Mouse (Mus musculus) liver, embryonic 11.5 days (tissue): Measurements from ENCODE around the gene Slc25a25. TPM values are rescaled to one million over a fixed set of nuclear protein-coding genes. Genes with fewer than 3 reads are reported as not detected.

Experiments
- ATAC-seq: fragments of 200-750 bp; cut with Nextera tagmentation; replicated peaks from 2 replicates; pipeline ENCODE4 v1.8.0; 2017; ENCODE audit warnings: moderate number of reproducible peaks, mild to moderate bottlenecking, moderate TSS enrichment, moderate library complexity; ENCODE audit not compliant: low FRiP score
- DNase-seq: peaks from one replicate; pipeline ENCODE4 v3.0.0-alpha.2; 2017; ENCODE audit warnings: low spot score
- H3K27ac ChIP-seq: fragments of 300-500 bp; sonication (generic); 2 replicates; pipeline ENCODE4 v1.5.1; 2014; ENCODE audit warnings: mild to moderate bottlenecking, low read depth, low read length, control low read depth
- H3K27me3 ChIP-seq: fragments of 300-500 bp; sonication (generic); replicated peaks from 2 replicates; pipeline ENCODE4 v1.6.1; 2014; ENCODE audit warnings: low read length, mixed read lengths; ENCODE audit not compliant: control insufficient read depth, insufficient read depth
- H3K36me3 ChIP-seq: fragments of 300-500 bp; sonication (generic); 2 replicates; pipeline ENCODE4 v1.6.1; 2014; ENCODE audit warnings: mild to moderate bottlenecking, low read length, moderate library complexity, mixed read lengths; ENCODE audit not compliant: control insufficient read depth, insufficient read depth
- H3K4me1 ChIP-seq: fragments of 300-500 bp; sonication (generic); replicated peaks from 2 replicates; pipeline ENCODE4 v1.6.1; 2014; ENCODE audit warnings: low read length, mixed read lengths; ENCODE audit not compliant: control insufficient read depth, insufficient read depth
- H3K4me2 ChIP-seq: fragments of 300-500 bp; sonication (generic); 2 replicates; pipeline ENCODE4 v1.6.1; 2014; ENCODE audit warnings: mild to moderate bottlenecking, control low read depth, moderate library complexity
- H3K4me3 ChIP-seq: fragments of 300-500 bp; sonication (generic); 2 replicates; pipeline ENCODE4 v1.5.1; 2014; ENCODE audit warnings: low read depth, low read length, control low read depth
- H3K9ac ChIP-seq: fragments of 300-500 bp; sonication (generic); 2 replicates; pipeline ENCODE4 v1.6.1; 2014; ENCODE audit warnings: low read depth, low read length, control low read depth
- H3K9me3 ChIP-seq: fragments of 300-500 bp; sonication (generic); 2 replicates; pipeline ENCODE4 v1.6.1; 2016; ENCODE audit warnings: low read length, inconsistent platforms, mixed read lengths; ENCODE audit not compliant: control insufficient read depth
- WGBS: fragments of 180-500 bp; shearing (Covaris S2); extraction: QIAGEN DNeasy Blood & Tissue Kit; methylation state at CpG from one replicate; pipeline ENCODE4 v1.1.7; 2014; 5-methylcytosine and 5-hydroxymethylcytosine counted together
- polyA plus RNA-seq: library from polyadenylated mRNA; unstranded; fragments of >200 nt; fragmentation: Nextera tagmentation; extraction: Ambion mirVana; gene quantifications from 2 replicates; pipeline ENCODE4 v1.2.1, GENCODE M21; 2014

Gene Slc25a25
- polyA plus RNA-seq, 1 experiment from 2014 or later = 10.4 TPM

GRCm38 (mm10) chr2:32420066-32420608 lies 31.1 kb downstream of the Slc25a25 start:
- 88% methylated on average over 12 of the region's 12 CpGs for WGBS
- H3K9ac ChIP-seq = no peak overlapping the region
- H3K9me3 ChIP-seq = no peaks in the 10 kb centered on the region
- no peak overlapping the region for H3K4me2 ChIP-seq
- DNase-seq (no peak), ATAC-seq (no peak)
- no peak overlapping the region for H3K27ac ChIP-seq
- H3K27me3 ChIP-seq = no peaks in the 10 kb centered on the region
- peaks cover 30% of the 10 kb centered on the region for H3K36me3 ChIP-seq
- H3K4me3 ChIP-seq = no peak overlapping the region
- peaks cover 35% of the 10 kb centered on the region for H3K4me1 ChIP-seq

GRCm38 (mm10) chr2:32419359-32419758 lies 31.9 kb downstream of the Slc25a25 start:
- H3K27me3 ChIP-seq = no peaks in the 10 kb centered on the region
- no peak overlapping the region for H3K4me3 ChIP-seq
- H3K9ac ChIP-seq = no peak overlapping the region
- whole genome bisulfite sequencing = 90% methylated on average over 3 of the region's 3 CpGs
- H3K27ac ChIP-seq = no peak overlapping the region
- no peak for DNase-seq
- no peaks in the 10 kb centered on the region for H3K9me3 ChIP-seq
- ATAC-seq = no peak
- H3K4me2 ChIP-seq = no peak overlapping the region
- peaks cover 31% of the 10 kb centered on the region for H3K36me3 ChIP-seq
- H3K4me1 ChIP-seq = peaks cover 27% of the 10 kb centered on the region

GRCm38 (mm10) chr2:32418430-32419151 lies 32.7 kb downstream of the Slc25a25 start:
- no peaks in the 10 kb centered on the region for H3K9me3 ChIP-seq
- H3K4me2 ChIP-seq = no peak overlapping the region
- no peak overlapping the region for H3K27ac ChIP-seq
- peaks cover 34% of the 10 kb centered on the region for H3K36me3 ChIP-seq
- DNase-seq (no peak), ATAC-seq (no peak)
- 76% methylated on average over 12 of the region's 12 CpGs for WGBS
- no peak overlapping the region for H3K4me3 ChIP-seq
- H3K27me3 ChIP-seq = no peaks in the 10 kb centered on the region
- H3K9ac ChIP-seq = no peak overlapping the region
- peaks cover 21% of the 10 kb centered on the region for H3K4me1 ChIP-seq

GRCm38 (mm10) chr2:32417486-32417885 lies 33.8 kb downstream of the Slc25a25 start:
- no peak overlapping the region for H3K27ac ChIP-seq
- H3K4me3 ChIP-seq = no peak overlapping the region
- DNase-seq (no peak), ATAC-seq (no peak)
- no peak overlapping the region for H3K4me2 ChIP-seq
- no peaks in the 10 kb centered on the region for H3K9me3 ChIP-seq
- no peaks in the 10 kb centered on the region for H3K27me3 ChIP-seq
- peaks cover 34% of the 10 kb centered on the region for H3K36me3 ChIP-seq
- 80% methylated on average over 8 of the region's 8 CpGs for WGBS
- no peak overlapping the region for H3K9ac ChIP-seq
- H3K4me1 ChIP-seq = peaks cover 10% of the 10 kb centered on the region

DNA sequence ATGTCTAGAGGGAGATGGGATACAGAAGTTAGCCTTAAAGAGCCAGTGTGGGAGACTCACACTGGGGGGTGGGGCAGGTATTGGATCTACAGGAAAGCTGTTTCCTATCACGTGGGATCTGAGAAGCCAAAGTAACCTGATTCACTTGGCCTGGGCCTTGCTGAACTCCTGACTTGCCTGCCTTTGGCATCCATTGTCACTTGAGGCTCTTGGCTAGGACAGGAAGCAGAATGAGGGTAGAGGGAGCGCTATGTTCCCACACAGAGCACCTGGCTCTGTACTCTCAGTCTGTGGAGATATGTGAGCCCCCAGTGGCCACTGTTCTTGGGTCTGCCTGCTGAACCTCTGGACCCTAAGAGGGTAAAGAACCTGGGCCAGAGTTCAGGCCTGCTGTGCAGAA lies 34.7 kb downstream of the Slc25a25 start:
- Histone ChIP-seq H3K4me1 (peaks cover 4% of the 10 kb centered on the region; the same call in 1 of the 2 replicates), H3K27me3 (no peaks in the 10 kb centered on the region), H3K9ac (no peak overlapping the region), H3K27ac (no peak overlapping the region), H3K9me3 (no peaks in the 10 kb centered on the region), H3K4me2 (no peak overlapping the region), H3K4me3 (no peak overlapping the region), H3K36me3 (peaks cover 34% of the 10 kb centered on the region)
- DNase-seq = no peak
- ATAC-seq = no peak
- WGBS = 87% methylated on average over 2 of the region's 2 CpGs

GRCm38 (mm10) chr2:32415801-32416200 lies 35.4 kb downstream of the Slc25a25 start:
- no peak for ATAC-seq
- H3K27me3 ChIP-seq = no peaks in the 10 kb centered on the region
- H3K27ac ChIP-seq = no peak overlapping the region
- H3K4me2 ChIP-seq = no peak overlapping the region
- peaks cover 34% of the 10 kb centered on the region for H3K36me3 ChIP-seq
- no peak overlapping the region for H3K9ac ChIP-seq
- H3K9me3 ChIP-seq = no peaks in the 10 kb centered on the region
- no peak overlapping the region for H3K4me3 ChIP-seq
- 92% methylated on average over 12 of the region's 12 CpGs for WGBS
- DNase-seq = no peak
- peaks cover 4% of the 10 kb centered on the region; the same call in 1 of the 2 replicates for H3K4me1 ChIP-seq

- ATAC-seq (no peak), DNase-seq (no peak)
- Histone ChIP-seq H3K27ac (no peak overlapping the region), H3K4me3 (no peak overlapping the region), H3K27me3 (no peaks in the 10 kb centered on the region), H3K4me2 (no peak overlapping the region), H3K4me1 (no peaks in the 10 kb centered on the region; the same call in 1 of the 2 replicates), H3K9ac (no peak overlapping the region), H3K9me3 (no peaks in the 10 kb centered on the region), H3K36me3 (peaks cover 27% of the 10 kb centered on the region)
- WGBS = 66% methylated on average over 5 of the region's 5 CpGs
Observed at GRCm38 (mm10) chr2:32413936-32414335, 37.3 kb downstream of the Slc25a25 start.

- no peak overlapping the region for H3K4me2 ChIP-seq
- H3K9me3 ChIP-seq = no peaks in the 10 kb centered on the region
- ATAC-seq (no peak), DNase-seq (no peak)
- no peaks in the 10 kb centered on the region; the same call in 1 of the 2 replicates for H3K4me1 ChIP-seq
- WGBS = 77% methylated on average over 6 of the region's 6 CpGs
- H3K27me3 ChIP-seq = no peaks in the 10 kb centered on the region
- no peak overlapping the region for H3K9ac ChIP-seq
- peaks cover 24% of the 10 kb centered on the region for H3K36me3 ChIP-seq
- no peak overlapping the region; the same call in none of the 2 replicates for H3K27ac ChIP-seq
- no peak overlapping the region for H3K4me3 ChIP-seq
Observed at GRCm38 (mm10) chr2:32412742-32413531, 38.3 kb downstream of the Slc25a25 start.
